Mouse (Mus musculus) MEL (cell line): ENCODE measurements around the gene Wdr37. TPM values are rescaled to one million over a fixed set of nuclear protein-coding genes. Genes with fewer than 3 reads are reported as not detected.

ENCODE experiments used
- DNase-seq: peaks from one replicate; pipeline ENCODE4 v3.0.0; 2011; ENCODE audit warnings: low read depth, low spot score
- H3K27ac ChIP-seq: 2 replicates; pipeline ENCODE4 v1.5.1; 2012; ENCODE audit warnings: low read depth, mild to moderate bottlenecking, control low read depth, low read length, moderate library complexity; ENCODE audit not compliant: control insufficient read depth
- H3K27me3 ChIP-seq, 2 experiments: fragments of 150-350 bp in 1 of 2; sonication (generic) in 1 of 2; 2 replicates each; pipeline ENCODE4 v1.6.1; 2012; ENCODE audit warnings: low read length in 2 of 2, mild to moderate bottlenecking in 2 of 2, improper control_type of control experiment in 1 of 2, moderate library complexity in 1 of 2; ENCODE audit not compliant: insufficient read depth in 2 of 2, control insufficient read depth in 1 of 2
- H3K36me3 ChIP-seq, 2 experiments: 2 replicates each; pipeline ENCODE4 v1.6.1; 2012 to 2014; ENCODE audit warnings: low read length in 2 of 2, improper control_type of control experiment in 1 of 2, inconsistent platforms in 1 of 2, mild to moderate bottlenecking in 1 of 2; ENCODE audit not compliant: insufficient read depth in 2 of 2, control insufficient read depth in 1 of 2
- H3K4me1 ChIP-seq, 2 experiments: fragments of 150-350 bp in 1 of 2; sonication (generic) in 1 of 2; 2 replicates each; pipeline ENCODE4 v1.6.1; 2012; ENCODE audit warnings: low read length in 2 of 2, improper control_type of control experiment in 1 of 2, mild to moderate bottlenecking in 1 of 2; ENCODE audit not compliant: insufficient read depth in 2 of 2, control insufficient read depth in 1 of 2
- H3K4me3 ChIP-seq, 2 experiments: fragments of 150-350 bp in 1 of 2; sonication (generic) in 1 of 2; 2 replicates each; pipeline ENCODE4 v1.5.1; 2012; ENCODE audit warnings: low read depth in 2 of 2, low read length in 2 of 2, mild to moderate bottlenecking in 2 of 2, moderate library complexity in 2 of 2, control low read depth in 1 of 2, improper control_type of control experiment in 1 of 2; ENCODE audit not compliant: control insufficient read depth in 1 of 2, insufficient read depth in 1 of 2
- H3K79me2 ChIP-seq: 2 replicates; pipeline ENCODE4 v1.6.1; 2012; ENCODE audit warnings: mild to moderate bottlenecking, low read length, moderate library complexity; ENCODE audit not compliant: control insufficient read depth, poor library complexity, insufficient read depth
- H3K9ac ChIP-seq: 2 replicates; pipeline ENCODE4 v1.6.1; 2012; ENCODE audit warnings: low read depth, mild to moderate bottlenecking, control low read depth, low read length, moderate library complexity; ENCODE audit not compliant: control insufficient read depth, poor library complexity, severe bottlenecking
- H3K9me3 ChIP-seq: fragments of 150-350 bp; sonication (generic); replicated peaks from 2 replicates; pipeline ENCODE4 v1.6.1; 2012; ENCODE audit warnings: mild to moderate bottlenecking, low read length, improper control_type of control experiment, moderate library complexity; ENCODE audit not compliant: insufficient read depth
- BHLHE40 ChIP-seq: IDR thresholded peaks from 2 replicates; pipeline ENCODE4 v1.6.1; 2012; ENCODE audit warnings: low read depth, mild to moderate bottlenecking, inconsistent platforms, low read length, improper control_type of control experiment, borderline replicate concordance
- CHD1 ChIP-seq: IDR thresholded peaks from 2 replicates; pipeline ENCODE4 v1.6.1; 2012; ENCODE audit warnings: low read depth, mild to moderate bottlenecking, inconsistent platforms, low read length, improper control_type of control experiment
- CHD2 ChIP-seq: IDR thresholded peaks from 2 replicates; pipeline ENCODE4 v1.6.1; 2011; ENCODE audit warnings: low read length, improper control_type of control experiment
- ELF1 ChIP-seq: IDR thresholded peaks from 2 replicates; pipeline ENCODE4 v1.6.1; 2014; ENCODE audit warnings: low read depth, mild to moderate bottlenecking, inconsistent platforms, low read length, improper control_type of control experiment, moderate library complexity
- EP300 ChIP-seq, 2 experiments: IDR thresholded peaks; 2 replicates each; pipeline ENCODE4 v1.6.1; 2011; ENCODE audit warnings: improper control_type of control experiment in 2 of 2, low read length in 2 of 2, low read depth in 1 of 2, mild to moderate bottlenecking in 1 of 2
- ETS1 ChIP-seq: IDR thresholded peaks from 2 replicates; pipeline ENCODE4 v1.6.1; 2012; ENCODE audit warnings: low read depth, mild to moderate bottlenecking, inconsistent platforms, low read length, improper control_type of control experiment, moderate library complexity
- GABPA ChIP-seq: IDR thresholded peaks from 2 replicates; pipeline ENCODE4 v1.6.1; 2012; ENCODE audit warnings: low read depth, mild to moderate bottlenecking, inconsistent platforms, low read length, improper control_type of control experiment, moderate library complexity
- GATA1 ChIP-seq: IDR thresholded peaks from 2 replicates; pipeline ENCODE4 v1.6.1; 2011; ENCODE audit warnings: low read depth, low read length, improper control_type of control experiment
- JUND ChIP-seq: IDR thresholded peaks from 2 replicates; pipeline ENCODE4 v1.6.1; 2011; ENCODE audit warnings: low read depth, mild to moderate bottlenecking, improper control_type of control experiment, low read length
- MAFK ChIP-seq: IDR thresholded peaks from 2 replicates; pipeline ENCODE4 v1.6.1; 2011; ENCODE audit warnings: low read depth, mild to moderate bottlenecking, low read length, improper control_type of control experiment, borderline replicate concordance
- MAX ChIP-seq: IDR thresholded peaks from 2 replicates; pipeline ENCODE4 v1.6.1; 2011; ENCODE audit warnings: low read length, improper control_type of control experiment
- MEF2A ChIP-seq: IDR thresholded peaks from 2 replicates; pipeline ENCODE4 v1.6.1; 2014; ENCODE audit warnings: low read depth, mild to moderate bottlenecking, inconsistent platforms, low read length, improper control_type of control experiment; ENCODE audit not compliant: poor library complexity, insufficient replicate concordance, severe bottlenecking; ENCODE audit errors: extremely low read depth
- MXI1 ChIP-seq: IDR thresholded peaks from 2 replicates; pipeline ENCODE4 v1.6.1; 2011; ENCODE audit warnings: mild to moderate bottlenecking, low read depth, low read length, improper control_type of control experiment
- MYC ChIP-seq: IDR thresholded peaks from 2 replicates; pipeline ENCODE4 v1.6.1; 2011; ENCODE audit warnings: low read depth, mild to moderate bottlenecking, low read length, improper control_type of control experiment, moderate library complexity
- NELFE ChIP-seq: IDR thresholded peaks from 2 replicates; pipeline ENCODE4 v1.6.1; 2011; ENCODE audit warnings: low read depth, low read length, improper control_type of control experiment
- NRF1 ChIP-seq: IDR thresholded peaks from 2 replicates; pipeline ENCODE4 v1.6.1; 2014; ENCODE audit warnings: low read depth, mild to moderate bottlenecking, inconsistent platforms, low read length, improper control_type of control experiment, moderate library complexity; ENCODE audit not compliant: poor library complexity, insufficient read depth, severe bottlenecking
- POLR2A ChIP-seq, 2 experiments: IDR thresholded peaks; 2 replicates each; pipeline ENCODE4 v1.6.1; 2011 to 2012; ENCODE audit warnings: low read length in 2 of 2, mild to moderate bottlenecking in 2 of 2, control low read depth in 1 of 2, improper control_type of control experiment in 1 of 2, low read depth in 1 of 2, moderate library complexity in 1 of 2; ENCODE audit not compliant: control insufficient read depth in 1 of 2, insufficient read depth in 1 of 2, poor library complexity in 1 of 2
- RAD21 ChIP-seq: IDR thresholded peaks from 2 replicates; pipeline ENCODE4 v1.6.1; 2011; ENCODE audit warnings: mild to moderate bottlenecking, low read depth, low read length, improper control_type of control experiment
- RCOR1 ChIP-seq: IDR thresholded peaks from 2 replicates; pipeline ENCODE4 v1.6.1; 2012; ENCODE audit warnings: low read depth, mild to moderate bottlenecking, inconsistent platforms, low read length, improper control_type of control experiment
- SIN3A ChIP-seq: IDR thresholded peaks from 2 replicates; pipeline ENCODE4 v1.6.1; 2012; ENCODE audit warnings: low read length, improper control_type of control experiment, inconsistent platforms
- SMC3 ChIP-seq: IDR thresholded peaks from 2 replicates; pipeline ENCODE4 v1.6.1; 2011; ENCODE audit warnings: low read depth, low read length, improper control_type of control experiment
- TBP ChIP-seq: IDR thresholded peaks from 2 replicates; pipeline ENCODE4 v1.8.0; 2011; ENCODE audit warnings: low read depth, low read length, improper control_type of control experiment
- TCF12 ChIP-seq: IDR thresholded peaks from 2 replicates; pipeline ENCODE4 v1.6.1; 2014; ENCODE audit warnings: low read depth, mild to moderate bottlenecking, inconsistent platforms, low read length, improper control_type of control experiment, moderate library complexity
- USF2 ChIP-seq, 2 experiments: IDR thresholded peaks; 2 replicates each; pipeline ENCODE4 v1.6.1; 2011 to 2012; ENCODE audit warnings: improper control_type of control experiment in 2 of 2, low read length in 2 of 2, borderline replicate concordance in 1 of 2, inconsistent platforms in 1 of 2, low read depth in 1 of 2, mild to moderate bottlenecking in 1 of 2; ENCODE audit not compliant: insufficient read depth in 1 of 2
- ZKSCAN1 ChIP-seq: IDR thresholded peaks from 2 replicates; pipeline ENCODE4 v1.6.1; 2012; ENCODE audit warnings: low read depth, mild to moderate bottlenecking, inconsistent platforms, low read length, improper control_type of control experiment, moderate library complexity
- polyA plus RNA-seq, 2 experiments: library from polyadenylated mRNA; stranded (reverse) in 1 of 2; unstranded in 1 of 2; fragments of >175 nt in 1 of 2; fragments of >200 nt in 1 of 2; gene quantifications; 2 replicates each; pipeline versions ENCODE4 v1.2.1 to v1.2.4; 2012; ENCODE audit warnings: low replicate concordance in 2 of 2, low read depth in 1 of 2; ENCODE audit not compliant: insufficient read length in 2 of 2, insufficient read depth in 1 of 2, missing spikeins in 1 of 2
- total RNA-seq: library from RNA; depleted of rRNA; stranded (reverse); fragments of 300-350 nt; gene quantifications from 2 replicates; pipeline ENCODE4 v1.2.3, GENCODE M21; 2012

The Wdr37 gene
- total and polyA plus RNA-seq, 3 experiments, result 8.6 to 14.7 TPM; not detected in 1

DNA sequence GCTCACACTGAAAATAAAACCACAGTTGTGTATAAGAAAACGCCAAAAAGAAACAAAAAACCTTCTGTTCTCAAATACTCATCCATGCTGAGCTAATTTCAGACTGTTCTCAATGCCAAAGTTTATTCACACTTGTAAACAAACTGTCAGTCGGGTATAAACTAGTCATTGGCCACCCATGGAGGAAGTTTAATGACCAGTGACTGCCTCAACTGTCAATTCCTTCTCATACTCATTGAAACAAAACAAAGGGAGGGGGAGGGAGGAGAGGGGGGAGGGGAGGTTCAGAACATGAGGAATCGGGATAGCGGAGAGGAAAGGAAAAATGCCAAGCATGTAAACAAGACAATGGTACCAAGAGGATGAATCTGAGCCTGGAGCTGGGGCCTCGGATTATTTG is 41.9 kb downstream of the Wdr37 start:
- H3K9ac ChIP-seq, result no peak overlapping the region
- TF ChIP-seq EP300 (IDR thresholded peaks at IDR 0.05; ENCODE audit: low read depth in 1 of 2, low read length in 2 of 2) (no peak), BHLHE40 (no peak), ETS1 (no peak), JUND (no peak), TCF12 (no peak), MAFK (no peak), ZKSCAN1 (no peak), ELF1 (no peak), TBP (no peak), USF2 (IDR thresholded peaks at IDR 0.05; ENCODE audit: borderline replicate concordance in 1 of 2, insufficient read depth in 1 of 2, low read depth in 1 of 2, low read length in 2 of 2) (no peak), MYC (no peak), RAD21 (no peak), MAX (no peak), SMC3 (no peak), NELFE (no peak), RCOR1 (no peak), CHD2 (no peak)
- no peaks in the 10 kb centered on the region; the same call in 1 of the 2 replicates for H3K79me2 ChIP-seq
- no peaks in the 10 kb centered on the region for H3K9me3 ChIP-seq
- H3K4me1 ChIP-seq, result peaks cover 5 to 10% of the 10 kb centered on the region in 2 experiments
- no peaks in the 10 kb centered on the region for H3K27me3 ChIP-seq
- peaks cover 13 to 17% of the 10 kb centered on the region in 2 experiments for H3K36me3 ChIP-seq
- no peak overlapping the region for H3K4me3 ChIP-seq
- no peak for DNase-seq
- no peak overlapping the region for H3K27ac ChIP-seq

DNA sequence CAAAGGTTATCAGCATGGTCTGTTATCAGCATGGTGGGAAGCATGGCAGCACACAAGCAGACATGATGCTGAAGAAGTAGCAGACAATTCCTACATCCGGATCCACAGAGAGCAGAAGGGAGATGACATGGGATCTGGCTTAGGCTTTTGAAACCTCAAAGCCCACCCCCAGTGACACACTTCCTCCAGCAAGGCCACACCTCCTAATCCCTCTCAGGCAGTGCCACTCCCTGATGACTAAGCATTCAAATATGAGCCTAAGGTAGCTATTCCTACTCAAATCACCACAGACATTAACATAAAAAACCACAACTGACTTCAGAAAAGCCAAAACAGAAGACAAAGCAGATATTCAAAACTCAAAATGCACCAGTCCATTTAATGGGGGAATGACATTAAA is 42.8 kb downstream of the Wdr37 start:
- no peaks in the 10 kb centered on the region for H3K9me3 ChIP-seq
- peaks cover 5 to 10% of the 10 kb centered on the region in 2 experiments for H3K4me1 ChIP-seq
- no peak overlapping the region for H3K27ac ChIP-seq
- no peak overlapping the region for H3K4me3 ChIP-seq
- DNase-seq, result peak; percentile 50
- no peaks in the 10 kb centered on the region; the same call in 1 of the 2 replicates for H3K79me2 ChIP-seq
- no peak overlapping the region for H3K9ac ChIP-seq
- H3K36me3 ChIP-seq, result peaks cover 13 to 17% of the 10 kb centered on the region in 2 experiments
- TF ChIP-seq ZKSCAN1 (no peak), GATA1 (no peak), MEF2A (no peak), NRF1 (no peak), MXI1 (no peak), TCF12 (no peak), BHLHE40 (no peak), RAD21 (no peak), SMC3 (no peak), POLR2A (IDR thresholded peaks at IDR 0.05; ENCODE audit: control insufficient read depth in 1 of 2, insufficient read depth in 1 of 2, low read depth in 1 of 2, low read length in 2 of 2, poor library complexity in 1 of 2) (no peak), USF2 (IDR thresholded peaks at IDR 0.05; ENCODE audit: borderline replicate concordance in 1 of 2, insufficient read depth in 1 of 2, low read depth in 1 of 2, low read length in 2 of 2) (no peak), SIN3A (no peak), CHD1 (no peak), GABPA (no peak)
- no peaks in the 10 kb centered on the region for H3K27me3 ChIP-seq
